Comparison of ENCODE assay signal across 8 mouse cellular contexts in the genomic region with DNA sequence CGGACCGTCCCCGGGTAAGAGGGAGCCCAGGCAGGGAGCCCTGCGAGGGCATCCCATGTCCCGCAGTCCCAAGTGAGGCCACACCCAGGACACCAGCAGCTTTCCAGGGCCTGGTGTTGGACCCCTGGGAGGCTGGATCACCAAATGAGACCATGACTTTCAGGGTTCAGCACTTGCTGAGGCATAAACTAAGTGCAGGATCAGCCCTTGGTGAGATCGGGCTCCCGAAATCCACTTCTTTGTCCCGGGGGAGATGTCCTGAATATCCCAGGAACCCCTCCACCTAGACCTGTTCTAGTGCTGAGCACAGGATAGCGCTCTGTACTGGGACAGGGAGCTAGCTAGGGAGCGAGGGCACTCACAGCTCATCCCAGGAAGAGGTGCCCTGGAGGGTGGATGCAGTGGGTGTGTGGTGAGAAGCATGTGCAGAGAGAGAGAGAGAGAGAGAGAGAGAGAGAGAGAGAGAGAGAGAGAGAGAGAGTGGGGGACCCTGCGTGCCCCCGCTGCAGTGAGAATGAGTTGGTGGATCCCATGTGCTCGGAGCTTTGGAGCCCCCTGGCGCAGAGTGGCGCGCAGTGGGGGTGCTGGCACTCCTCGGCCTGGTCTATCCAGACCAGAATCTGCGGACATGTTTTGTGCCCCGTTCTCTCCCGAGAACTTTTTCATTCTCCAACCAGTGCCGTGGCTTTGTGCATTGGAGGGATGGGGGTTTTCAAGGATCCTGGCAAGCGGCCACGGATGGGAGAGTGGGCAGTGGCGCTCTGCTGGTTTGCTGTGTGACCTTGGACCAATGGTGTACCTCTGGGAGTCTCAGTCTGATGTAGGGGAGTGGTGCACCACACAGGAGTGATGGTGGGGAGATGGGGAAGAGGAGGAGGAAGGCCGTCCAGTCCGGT.
DNase-seq lines count a peak whose midpoint lies in the region; ATAC-seq lines count a peak whose summit lies in the region.

No protein-coding gene starts in this region.

- peaks cover 3% of the 10 kb centered on the region; the same call in 1 of the 2 replicates for H3K27me3 ChIP-seq in kidney, embryonic 16.5 days (ENCODE audit: insufficient read depth, low read length)
- H3K27me3 ChIP-seq in hindbrain, embryonic 11.5 days (ENCODE audit: control insufficient read depth, insufficient read depth, low read length): peaks cover 18% of the 10 kb centered on the region; the same call in 1 of the 2 replicates
- peaks cover 26% of the 10 kb centered on the region for H3K27me3 ChIP-seq in midbrain, embryonic 15.5 days (replicated peaks)

- H3K9ac ChIP-seq in kidney, embryonic 16.5 days (replicated peaks; ENCODE audit: low read length): peak overlapping the region; percentile 71
- H3K9ac ChIP-seq in hindbrain, embryonic 11.5 days (ENCODE audit: low read depth, low read length): peak overlapping the region; percentile 81
- H3K9ac ChIP-seq in midbrain, embryonic 15.5 days: peak overlapping the region; percentile 53

- H3K9me3 ChIP-seq in kidney, embryonic 16.5 days (ENCODE audit: low read length): no peaks in the 10 kb centered on the region
- H3K9me3 ChIP-seq in hindbrain, embryonic 11.5 days (ENCODE audit: control insufficient read depth, low read length): no peaks in the 10 kb centered on the region
- no peaks in the 10 kb centered on the region for H3K9me3 ChIP-seq in midbrain, embryonic 15.5 days

- 11% methylated on average over 26 of the region's 26 CpGs for WGBS in kidney, embryonic 16.5 days
- 8% methylated on average over 26 of the region's 26 CpGs for WGBS in hindbrain, embryonic 11.5 days
- WGBS in midbrain, embryonic 15.5 days: 7% methylated on average over 26 of the region's 26 CpGs

- ATAC-seq in kidney, embryonic 16.5 days (ENCODE audit: low FRiP score, low TSS enrichment): peak; percentile 36; the same call in 1 of the 2 replicates
- peak; percentile 9 for ATAC-seq in hindbrain, embryonic 11.5 days (ENCODE audit: low FRiP score)
- ATAC-seq in midbrain, embryonic 15.5 days (replicated peaks): no peak

- peak overlapping the region; percentile 75 for H3K27ac ChIP-seq in kidney, embryonic 16.5 days (ENCODE audit: low read length)
- H3K27ac ChIP-seq in hindbrain, embryonic 11.5 days (ENCODE audit: low read depth, low read length): peak overlapping the region; percentile 51
- H3K27ac ChIP-seq in midbrain, embryonic 15.5 days: no peak overlapping the region

- peaks cover 38% of the 10 kb centered on the region for H3K4me1 ChIP-seq in kidney, embryonic 16.5 days (ENCODE audit: insufficient read depth, low read length)
- H3K4me1 ChIP-seq in hindbrain, embryonic 11.5 days (replicated peaks; ENCODE audit: control insufficient read depth, insufficient read depth, low read length): peaks cover 22% of the 10 kb centered on the region
- peaks cover 46% of the 10 kb centered on the region for H3K4me1 ChIP-seq in midbrain, embryonic 15.5 days

- DNase-seq in kidney, adult 9 months: no peak
- peak; percentile 70 for DNase-seq in cerebellum, adult 8-10 months
- DNase-seq in hindbrain, embryonic 11.5 days (ENCODE audit: low spot score): peak; percentile 49
- DNase-seq in gastrocnemius, postnatal 10 days: no peak
- no peak for DNase-seq in frontal cortex, postnatal 10 days (ENCODE audit: low spot score in 2 of 2)
- DNase-seq in urinary bladder, postnatal 14 days (ENCODE audit: low spot score): no peak

- H3K4me2 ChIP-seq in kidney, embryonic 16.5 days (replicated peaks; ENCODE audit: low read depth, low read length): peak overlapping the region; percentile 95
- H3K4me2 ChIP-seq in hindbrain, embryonic 11.5 days (replicated peaks; ENCODE audit: low read depth, low read length): peak overlapping the region; percentile 89
- peak overlapping the region; percentile 99 for H3K4me2 ChIP-seq in midbrain, embryonic 15.5 days

- peak overlapping the region; percentile 59 for H3K4me3 ChIP-seq in kidney, embryonic 16.5 days (ENCODE audit: low read length)
- peak overlapping the region; percentile 57 for H3K4me3 ChIP-seq in hindbrain, embryonic 11.5 days (ENCODE audit: low read depth, low read length)
- H3K4me3 ChIP-seq in midbrain, embryonic 15.5 days: peak overlapping the region; percentile 65

- no peaks in the 10 kb centered on the region for H3K36me3 ChIP-seq in kidney, embryonic 16.5 days (ENCODE audit: insufficient read depth, low read length)
- no peaks in the 10 kb centered on the region for H3K36me3 ChIP-seq in hindbrain, embryonic 11.5 days (ENCODE audit: control insufficient read depth, insufficient read depth, low read length)
- H3K36me3 ChIP-seq in midbrain, embryonic 15.5 days (replicated peaks): no peaks in the 10 kb centered on the region

Comparison
In these comparisons a context has a peak if more than half of its experiments do, and no peak if none do; other contexts are left out.
1. DNase-seq: peak in cerebellum, adult 8-10 months (single experiment) and hindbrain, embryonic 11.5 days (single experiment); none in kidney, adult 9 months (single experiment), gastrocnemius, postnatal 10 days (single experiment), frontal cortex, postnatal 10 days (0 of 2) and urinary bladder, postnatal 14 days (single experiment).
2. Peak in every context shown above with its lines, with median percentiles within 50 percentile points of each other: H3K4me2 ChIP-seq, H3K4me3 ChIP-seq and H3K9ac ChIP-seq.